In the genomic region with DNA sequence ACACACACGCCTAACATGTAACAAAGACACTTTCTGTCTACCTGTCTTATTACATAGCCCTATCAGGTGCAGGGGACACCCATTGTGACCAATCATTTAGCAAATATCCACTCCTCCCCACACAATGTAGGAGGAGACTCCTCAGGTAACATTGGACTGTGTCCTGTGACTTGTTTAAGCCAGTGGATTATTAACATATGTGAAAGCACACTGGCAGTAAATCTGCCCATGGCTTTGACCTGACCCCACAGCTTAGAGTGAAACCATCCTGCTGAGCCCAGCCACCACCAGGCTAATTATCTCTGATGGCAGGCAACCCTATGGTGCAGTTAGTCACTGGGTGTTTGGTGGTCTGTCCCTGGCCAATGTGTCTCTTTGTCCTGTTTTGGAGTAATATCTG, we compare ENCODE assay signal across 10 mouse cellular contexts. TPM values are rescaled to one million over a fixed set of nuclear protein-coding genes. Genes with fewer than 3 reads are reported as not detected.
DNase-seq lines count a peak whose midpoint lies in the region; TF ChIP-seq lines count a peak whose summit lies in the region.
"Had no signal": no experiment of that assay in that cellular context is flagged by ENCODE, and none has a peak within 500 bp of the region (broad histone marks: within the 10 kb centered on the region; RNA-seq: fewer than 3 reads in every experiment).

No protein-coding gene starts in this region.

- no peaks in the 10 kb centered on the region for H3K9me3 ChIP-seq in limb, embryonic 10.5 days (replicated peaks)
- H3K9me3 ChIP-seq: heart, embryonic 13.5 days had no signal

- 58% methylated on average over 1 of the region's 1 CpGs for WGBS in kidney, adult 2 months
- WGBS in limb, embryonic 10.5 days: 84% methylated on average over 1 of the region's 1 CpGs

- TF ChIP-seq CTCF in C2C12 (IDR thresholded peaks at IDR 0.05; ENCODE audit: control insufficient read depth, insufficient read depth, insufficient read length): no peak
- TF ChIP-seq CTCF in kidney, adult 2 months (conservative IDR thresholded peaks at IDR 0.05; ENCODE audit: insufficient read depth, insufficient read length, low read depth, low read length): no peak

- peaks cover 9% of the 10 kb centered on the region for H3K4me1 ChIP-seq in kidney, adult 2 months (ENCODE audit: control insufficient read depth, insufficient read depth, low read length)
- peaks cover 34% of the 10 kb centered on the region for H3K4me1 ChIP-seq in limb, embryonic 10.5 days

- peak; percentile 26 for DNase-seq in adipocyte (ENCODE audit: low spot score)
- peak; percentile 88 for DNase-seq in kidney, adult 2 months
- DNase-seq in limb, embryonic 10.5 days (ENCODE audit: low spot score): peak; percentile 69
- DNase-seq in cerebellum, postnatal 10 days: no peak
- no peak for DNase-seq in natural killer cell, adult 2 months (ENCODE audit: low spot score in 2 of 2)
- no peak for DNase-seq in heart, adult 18-20 months
- DNase-seq in thymus, postnatal 14 days: no peak
- DNase-seq: lung, postnatal 36 days had no signal

- H3ac ChIP-seq in C2C12 (ENCODE audit: control insufficient read depth, insufficient read length, low read depth): no peak overlapping the region

- H3K4me3 ChIP-seq in C2C12 (ENCODE audit: insufficient read depth, poor library complexity, severe bottlenecking): no peak overlapping the region
- H3K4me3 ChIP-seq in kidney, adult 2 months (ENCODE audit: insufficient read depth, low read depth, low read length): no peak overlapping the region
- no peak overlapping the region for H3K4me3 ChIP-seq in limb, embryonic 10.5 days
- H3K4me3 ChIP-seq: heart, embryonic 13.5 days had no signal

- H3K27me3 ChIP-seq in C2C12 (ENCODE audit: control insufficient read depth, insufficient read depth, insufficient read length): no peaks in the 10 kb centered on the region
- no peaks in the 10 kb centered on the region for H3K27me3 ChIP-seq in kidney, adult 2 months (replicated peaks; ENCODE audit: control insufficient read depth, insufficient read depth, low read length)
- H3K27me3 ChIP-seq in limb, embryonic 10.5 days (ENCODE audit: low read depth, poor library complexity, severe bottlenecking): peaks cover 7% of the 10 kb centered on the region

- H3K36me3 ChIP-seq in C2C12 (ENCODE audit: control insufficient read depth, insufficient read depth): no peaks in the 10 kb centered on the region
- no peaks in the 10 kb centered on the region for H3K36me3 ChIP-seq in kidney, adult 2 months (ENCODE audit: control insufficient read depth, insufficient read depth, low read length)
- no peaks in the 10 kb centered on the region for H3K36me3 ChIP-seq in limb, embryonic 10.5 days
- H3K36me3 ChIP-seq: heart, embryonic 13.5 days had no signal

- H3K27ac ChIP-seq in kidney, adult 2 months (ENCODE audit: insufficient read depth, low read depth, low read length): peak overlapping the region; percentile 61
- H3K27ac ChIP-seq in limb, embryonic 10.5 days: 0 out of 2 replicates have a peak overlapping the region, but pooled peaks have one; percentile 15
- H3K27ac ChIP-seq: heart, embryonic 13.5 days had no signal

- no peaks in the 10 kb centered on the region for H3K79me3 ChIP-seq in C2C12 (ENCODE audit: low read depth)

- no peaks in the 10 kb centered on the region for H3K79me2 ChIP-seq in C2C12 (ENCODE audit: control insufficient read depth, insufficient read depth)

- TF ChIP-seq POLR2A in kidney, adult 2 months (IDR thresholded peaks at IDR 0.05; ENCODE audit: low read depth, low read length): no peak

TF ChIP-seq in C2C12, 6 proteins besides CTCF, POLR2A, EP300 and RAD21:
- peak; percentile 16 for TF ChIP-seq MYOD1 (IDR thresholded peaks at IDR 0.05; ENCODE audit: control insufficient read depth, insufficient read length, low read depth)
- TF ChIP-seq FOSL1 (IDR thresholded peaks at IDR 0.05; ENCODE audit: insufficient read depth, low read length, poor library complexity, severe bottlenecking): no peak

RNA-seq across cellular contexts. Expression of gene Ldlrad3, which starts 11.1 kb away (rescaled TPM):
- polyA plus RNA-seq in C2C12 (2012; fragmentation: generic; extraction: Trizol): 15.5 TPM
- polyA plus RNA-seq in kidney, adult 2 months (2012; rRNA removed): 16.2 and 18.5 TPM in 2 replicates
- polyA plus RNA-seq in limb, embryonic 10.5 days (2016; fragmentation: Nextera tagmentation; extraction: Ambion mirVana): 60.3 and 64.1 TPM in 2 replicates
- total RNA-seq in heart, adult 18-20 months (2021): 1 to 10 TPM; 3.1 to 3.4 TPM

Comparison
In these comparisons a context has a peak if more than half of its experiments do, and no peak if none do; other contexts are left out.
1. DNase-seq: peak in adipocyte (single experiment), kidney, adult 2 months (single experiment) and limb, embryonic 10.5 days (single experiment); none in cerebellum, postnatal 10 days (0 of 2), natural killer cell, adult 2 months (0 of 2), heart, adult 18-20 months (0 of 2) and thymus, postnatal 14 days (single experiment).